Mouse (Mus musculus) stomach, embryonic 16.5 days (tissue): ENCODE measurements around the gene Stoml3. TPM values are rescaled to one million over a fixed set of nuclear protein-coding genes. Genes with fewer than 3 reads are reported as not detected.

Experiments used
- ATAC-seq: fragments of 200-750 bp; cut with Nextera tagmentation; 2 replicates; pipeline ENCODE4 v1.8.0; 2017; ENCODE audit warnings: moderate number of reproducible peaks, moderate TSS enrichment; ENCODE audit not compliant: insufficient read depth, low FRiP score
- H3K27ac ChIP-seq: fragments of 300-500 bp; sonication (generic); 2 replicates; pipeline ENCODE4 v1.5.1; 2014; ENCODE audit warnings: low read length
- H3K27me3 ChIP-seq: fragments of 300-500 bp; sonication (generic); 2 replicates; pipeline ENCODE4 v1.6.1; 2014; ENCODE audit warnings: low read length, control low read depth, mixed read lengths; ENCODE audit not compliant: control insufficient read depth, insufficient read depth
- H3K36me3 ChIP-seq: fragments of 300-500 bp; sonication (generic); 2 replicates; pipeline ENCODE4 v1.6.1; 2014; ENCODE audit warnings: low read length; ENCODE audit not compliant: control insufficient read depth, insufficient read depth
- H3K4me1 ChIP-seq: fragments of 300-500 bp; sonication (generic); 2 replicates; pipeline ENCODE4 v1.6.1; 2014; ENCODE audit warnings: low read length, control low read depth, mixed read lengths; ENCODE audit not compliant: control insufficient read depth, insufficient read depth
- H3K4me2 ChIP-seq: fragments of 300-500 bp; sonication (generic); 2 replicates; pipeline ENCODE4 v1.6.1; 2014; ENCODE audit warnings: low read depth, low read length, mixed read lengths
- H3K4me3 ChIP-seq: fragments of 300-500 bp; sonication (generic); replicated peaks from 2 replicates; pipeline ENCODE4 v1.5.1; 2014; ENCODE audit warnings: mild to moderate bottlenecking, low read length
- H3K9ac ChIP-seq: fragments of 300-500 bp; sonication (generic); 2 replicates; pipeline ENCODE4 v1.6.1; 2014; ENCODE audit warnings: low read length
- H3K9me3 ChIP-seq: fragments of 300-500 bp; sonication (generic); replicated peaks from 2 replicates; pipeline ENCODE4 v1.6.1; 2016; ENCODE audit warnings: low read length, control low read depth; ENCODE audit not compliant: control insufficient read depth
- WGBS: fragments of 180-500 bp; shearing (Covaris S2); extraction: QIAGEN DNeasy Blood & Tissue Kit; methylation state at CpG from one replicate; pipeline ENCODE4 v1.1.7; 2014; 5-methylcytosine and 5-hydroxymethylcytosine counted together
- polyA plus RNA-seq: library from polyadenylated mRNA; unstranded; fragments of >200 nt; fragmentation: Nextera tagmentation; extraction: Ambion mirVana; gene quantifications from 2 replicates; pipeline ENCODE4 v1.2.1, GENCODE M21; 2015

The Stoml3 gene
- 0.12 and 0.14 TPM in 2 replicates for polyA plus RNA-seq

GRCm38 (mm10) chr3:53488353-53488752 lies at the start of gene Stoml3:
TSS of gene Stoml3 (plus strand) at chr3:53488653.
- 73% methylated on average over 6 of the region's 6 CpGs for WGBS
- Histone ChIP-seq H3K9ac (no peak within 1 kb of the TSS), H3K4me2 (no peak within 1 kb of the TSS), H3K27me3 (no peaks in the 10 kb centered on the region), H3K4me1 (no peaks in the 10 kb centered on the region; the same call in 1 of the 2 replicates), H3K9me3 (no peaks in the 10 kb centered on the region), H3K4me3 (no peak within 1 kb of the TSS), H3K27ac (no peak within 1 kb of the TSS), H3K36me3 (no peaks in the 10 kb centered on the region)
- no peak for ATAC-seq

GRCm38 (mm10) chr3:53445540-53445939 lies 42.9 kb upstream of the Stoml3 start:
- Histone ChIP-seq H3K4me1 (no peaks in the 10 kb centered on the region; the same call in 1 of the 2 replicates), H3K36me3 (no peaks in the 10 kb centered on the region; the same call in 1 of the 2 replicates), H3K9me3 (no peaks in the 10 kb centered on the region), H3K27ac (no peak overlapping the region), H3K27me3 (no peaks in the 10 kb centered on the region), H3K4me2 (no peak overlapping the region), H3K9ac (no peak overlapping the region), H3K4me3 (no peak overlapping the region)
- 82% methylated on average over 5 of the region's 5 CpGs for WGBS
- no peak for ATAC-seq

GRCm38 (mm10) chr3:53446801-53447200 lies 41.7 kb upstream of the Stoml3 start:
- Histone ChIP-seq H3K27me3 (no peaks in the 10 kb centered on the region), H3K27ac (no peak overlapping the region), H3K4me2 (no peak overlapping the region), H3K9me3 (no peaks in the 10 kb centered on the region), H3K36me3 (no peaks in the 10 kb centered on the region; the same call in none of the 2 replicates), H3K4me3 (no peak overlapping the region), H3K9ac (no peak overlapping the region), H3K4me1 (no peaks in the 10 kb centered on the region; the same call in 1 of the 2 replicates)
- ATAC-seq = no peak
- WGBS = 76% methylated on average over 3 of the region's 3 CpGs

GRCm38 (mm10) chr3:53448208-53448607 lies 40.2 kb upstream of the Stoml3 start:
- Histone ChIP-seq H3K9me3 (no peaks in the 10 kb centered on the region), H3K4me3 (no peak overlapping the region), H3K4me1 (no peaks in the 10 kb centered on the region; the same call in 1 of the 2 replicates), H3K36me3 (peaks cover 9% of the 10 kb centered on the region), H3K27me3 (no peaks in the 10 kb centered on the region), H3K9ac (no peak overlapping the region), H3K27ac (no peak overlapping the region), H3K4me2 (no peak overlapping the region)
- no peak; the same call in 1 of the 2 replicates for ATAC-seq
- 22% methylated on average over 2 of the region's 2 CpGs for WGBS

GRCm38 (mm10) chr3:53450666-53451065 lies 37.8 kb upstream of the Stoml3 start:
- Histone ChIP-seq H3K4me2 (no peak overlapping the region), H3K9ac (no peak overlapping the region), H3K36me3 (peaks cover 9% of the 10 kb centered on the region), H3K27me3 (no peaks in the 10 kb centered on the region), H3K9me3 (no peaks in the 10 kb centered on the region), H3K4me1 (no peaks in the 10 kb centered on the region; the same call in 1 of the 2 replicates), H3K27ac (no peak overlapping the region), H3K4me3 (no peak overlapping the region)
- ATAC-seq = no peak
- 92% methylated on average over 11 of the region's 11 CpGs for WGBS

- H3K4me1 ChIP-seq = no peaks in the 10 kb centered on the region; the same call in 1 of the 2 replicates
- no peak for ATAC-seq
- WGBS = 88% methylated on average over 10 of the region's 10 CpGs
- peaks cover 9% of the 10 kb centered on the region for H3K36me3 ChIP-seq
- no peak overlapping the region for H3K4me2 ChIP-seq
- no peaks in the 10 kb centered on the region for H3K9me3 ChIP-seq
- no peaks in the 10 kb centered on the region for H3K27me3 ChIP-seq
- H3K27ac ChIP-seq = peak overlapping the region; percentile 36
- no peak overlapping the region for H3K9ac ChIP-seq
- no peak overlapping the region for H3K4me3 ChIP-seq
Measured at GRCm38 (mm10) chr3:53452351-53452750, 36.1 kb upstream of the Stoml3 start.

GRCm38 (mm10) chr3:53453346-53453745 lies 35.1 kb upstream of the Stoml3 start:
- Histone ChIP-seq H3K36me3 (peaks cover 9% of the 10 kb centered on the region), H3K4me3 (no peak overlapping the region), H3K27me3 (no peaks in the 10 kb centered on the region), H3K4me1 (no peaks in the 10 kb centered on the region), H3K9ac (no peak overlapping the region), H3K9me3 (no peaks in the 10 kb centered on the region), H3K4me2 (no peak overlapping the region), H3K27ac (no peak overlapping the region)
- 93% methylated on average over 7 of the region's 7 CpGs for WGBS
- ATAC-seq = no peak

GRCm38 (mm10) chr3:53454005-53454404 lies 34.4 kb upstream of the Stoml3 start:
- no peak overlapping the region for H3K4me2 ChIP-seq
- H3K9me3 ChIP-seq = no peaks in the 10 kb centered on the region
- 81% methylated on average over 6 of the region's 6 CpGs for WGBS
- peak; percentile 34; the same call in 1 of the 2 replicates for ATAC-seq
- H3K27ac ChIP-seq = no peak overlapping the region
- no peaks in the 10 kb centered on the region for H3K4me1 ChIP-seq
- H3K27me3 ChIP-seq = no peaks in the 10 kb centered on the region
- H3K4me3 ChIP-seq = no peak overlapping the region
- H3K9ac ChIP-seq = no peak overlapping the region
- peaks cover 11% of the 10 kb centered on the region for H3K36me3 ChIP-seq

- 90% methylated on average over 6 of the region's 6 CpGs for WGBS
- no peak for ATAC-seq
Measured at GRCm38 (mm10) chr3:53454561-53454960, 33.9 kb upstream of the Stoml3 start.

More at GRCm38 (mm10) chr3:53454561-53454960, 33.9 kb upstream of the Stoml3 start:
- Histone ChIP-seq H3K36me3 (peaks cover 11% of the 10 kb centered on the region), H3K27me3 (no peaks in the 10 kb centered on the region), H3K4me1 (no peaks in the 10 kb centered on the region), H3K27ac (no peak overlapping the region), H3K9me3 (no peaks in the 10 kb centered on the region), H3K4me2 (no peak overlapping the region), H3K4me3 (no peak overlapping the region), H3K9ac (no peak overlapping the region)
